Mouse (Mus musculus) MEL (cell line): Measurements from ENCODE around the gene Esr1. TPM values are rescaled to one million over a fixed set of nuclear protein-coding genes. Genes with fewer than 3 reads are reported as not detected.

Source experiments
- DNase-seq: peaks from one replicate; pipeline ENCODE4 v3.0.0; 2011; ENCODE audit warnings: low read depth, low spot score
- H3K27ac ChIP-seq: 2 replicates; pipeline ENCODE4 v1.5.1; 2012; ENCODE audit warnings: low read depth, mild to moderate bottlenecking, control low read depth, low read length, moderate library complexity; ENCODE audit not compliant: control insufficient read depth
- H3K27me3 ChIP-seq, 2 experiments: fragments of 150-350 bp in 1 of 2; sonication (generic) in 1 of 2; 2 replicates each; pipeline ENCODE4 v1.6.1; 2012; ENCODE audit warnings: low read length in 2 of 2, mild to moderate bottlenecking in 2 of 2, improper control_type of control experiment in 1 of 2, moderate library complexity in 1 of 2; ENCODE audit not compliant: insufficient read depth in 2 of 2, control insufficient read depth in 1 of 2
- H3K36me3 ChIP-seq, 2 experiments: 2 replicates each; pipeline ENCODE4 v1.6.1; 2012 to 2014; ENCODE audit warnings: low read length in 2 of 2, improper control_type of control experiment in 1 of 2, inconsistent platforms in 1 of 2, mild to moderate bottlenecking in 1 of 2; ENCODE audit not compliant: insufficient read depth in 2 of 2, control insufficient read depth in 1 of 2
- H3K4me1 ChIP-seq, 2 experiments: fragments of 150-350 bp in 1 of 2; sonication (generic) in 1 of 2; 2 replicates each; pipeline ENCODE4 v1.6.1; 2012; ENCODE audit warnings: low read length in 2 of 2, improper control_type of control experiment in 1 of 2, mild to moderate bottlenecking in 1 of 2; ENCODE audit not compliant: insufficient read depth in 2 of 2, control insufficient read depth in 1 of 2
- H3K4me3 ChIP-seq, 2 experiments: fragments of 150-350 bp in 1 of 2; sonication (generic) in 1 of 2; 2 replicates each; pipeline ENCODE4 v1.5.1; 2012; ENCODE audit warnings: low read depth in 2 of 2, low read length in 2 of 2, mild to moderate bottlenecking in 2 of 2, moderate library complexity in 2 of 2, control low read depth in 1 of 2, improper control_type of control experiment in 1 of 2; ENCODE audit not compliant: control insufficient read depth in 1 of 2, insufficient read depth in 1 of 2
- H3K79me2 ChIP-seq: 2 replicates; pipeline ENCODE4 v1.6.1; 2012; ENCODE audit warnings: mild to moderate bottlenecking, low read length, moderate library complexity; ENCODE audit not compliant: control insufficient read depth, poor library complexity, insufficient read depth
- H3K9ac ChIP-seq: 2 replicates; pipeline ENCODE4 v1.6.1; 2012; ENCODE audit warnings: low read depth, mild to moderate bottlenecking, control low read depth, low read length, moderate library complexity; ENCODE audit not compliant: control insufficient read depth, poor library complexity, severe bottlenecking
- H3K9me3 ChIP-seq: fragments of 150-350 bp; sonication (generic); replicated peaks from 2 replicates; pipeline ENCODE4 v1.6.1; 2012; ENCODE audit warnings: mild to moderate bottlenecking, low read length, improper control_type of control experiment, moderate library complexity; ENCODE audit not compliant: insufficient read depth
- BHLHE40 ChIP-seq: IDR thresholded peaks from 2 replicates; pipeline ENCODE4 v1.6.1; 2012; ENCODE audit warnings: low read depth, mild to moderate bottlenecking, inconsistent platforms, low read length, improper control_type of control experiment, borderline replicate concordance
- CTCF ChIP-seq, 3 experiments: IDR thresholded peaks in 2 of 3; conservative IDR thresholded peaks in 1 of 3; 2 replicates each; pipeline ENCODE4 v1.5.1; 2011 to 2012; ENCODE audit warnings: low read length in 3 of 3, low read depth in 2 of 3, mild to moderate bottlenecking in 2 of 3, improper control_type of control experiment in 1 of 3, inconsistent platforms in 1 of 3, mixed read lengths in 1 of 3, moderate library complexity in 1 of 3; ENCODE audit not compliant: control insufficient read depth in 1 of 3, insufficient read depth in 1 of 3, poor library complexity in 1 of 3, severe bottlenecking in 1 of 3
- E2F4 ChIP-seq: IDR thresholded peaks from 2 replicates; pipeline ENCODE4 v1.6.1; 2011; ENCODE audit warnings: low read depth, low read length, improper control_type of control experiment, borderline replicate concordance
- ELF1 ChIP-seq: IDR thresholded peaks from 2 replicates; pipeline ENCODE4 v1.6.1; 2014; ENCODE audit warnings: low read depth, mild to moderate bottlenecking, inconsistent platforms, low read length, improper control_type of control experiment, moderate library complexity
- EP300 ChIP-seq, 2 experiments: IDR thresholded peaks; 2 replicates each; pipeline ENCODE4 v1.6.1; 2011; ENCODE audit warnings: improper control_type of control experiment in 2 of 2, low read length in 2 of 2, low read depth in 1 of 2, mild to moderate bottlenecking in 1 of 2
- GABPA ChIP-seq: IDR thresholded peaks from 2 replicates; pipeline ENCODE4 v1.6.1; 2012; ENCODE audit warnings: low read depth, mild to moderate bottlenecking, inconsistent platforms, low read length, improper control_type of control experiment, moderate library complexity
- JUND ChIP-seq: IDR thresholded peaks from 2 replicates; pipeline ENCODE4 v1.6.1; 2011; ENCODE audit warnings: low read depth, mild to moderate bottlenecking, improper control_type of control experiment, low read length
- MAX ChIP-seq: IDR thresholded peaks from 2 replicates; pipeline ENCODE4 v1.6.1; 2011; ENCODE audit warnings: low read length, improper control_type of control experiment
- MAZ ChIP-seq: IDR thresholded peaks from 2 replicates; pipeline ENCODE4 v1.6.1; 2012; ENCODE audit warnings: low read depth, mild to moderate bottlenecking, inconsistent platforms, low read length, improper control_type of control experiment
- MXI1 ChIP-seq: IDR thresholded peaks from 2 replicates; pipeline ENCODE4 v1.6.1; 2011; ENCODE audit warnings: mild to moderate bottlenecking, low read depth, low read length, improper control_type of control experiment
- MYB ChIP-seq: IDR thresholded peaks from 2 replicates; pipeline ENCODE4 v1.6.1; 2011; ENCODE audit warnings: mild to moderate bottlenecking, low read depth, low read length, improper control_type of control experiment
- NELFE ChIP-seq: IDR thresholded peaks from 2 replicates; pipeline ENCODE4 v1.6.1; 2011; ENCODE audit warnings: low read depth, low read length, improper control_type of control experiment
- TAL1 ChIP-seq: IDR thresholded peaks from 2 replicates; pipeline ENCODE4 v1.6.1; 2012; ENCODE audit warnings: mild to moderate bottlenecking, inconsistent platforms, low read length, moderate library complexity, mixed read lengths
- TBP ChIP-seq: IDR thresholded peaks from 2 replicates; pipeline ENCODE4 v1.8.0; 2011; ENCODE audit warnings: low read depth, low read length, improper control_type of control experiment
- TCF12 ChIP-seq: IDR thresholded peaks from 2 replicates; pipeline ENCODE4 v1.6.1; 2014; ENCODE audit warnings: low read depth, mild to moderate bottlenecking, inconsistent platforms, low read length, improper control_type of control experiment, moderate library complexity
- UBTF ChIP-seq: IDR thresholded peaks from 2 replicates; pipeline ENCODE4 v1.6.1; 2012; ENCODE audit warnings: low read depth, mild to moderate bottlenecking, inconsistent platforms, low read length, improper control_type of control experiment, moderate library complexity, borderline replicate concordance; ENCODE audit not compliant: insufficient read depth
- ZMIZ1 ChIP-seq: IDR thresholded peaks from 2 replicates; pipeline ENCODE4 v1.6.1; 2012; ENCODE audit warnings: low read depth, mild to moderate bottlenecking, inconsistent platforms, low read length, improper control_type of control experiment, moderate library complexity
- polyA plus RNA-seq, 2 experiments: library from polyadenylated mRNA; stranded (reverse) in 1 of 2; unstranded in 1 of 2; fragments of >175 nt in 1 of 2; fragments of >200 nt in 1 of 2; gene quantifications; 2 replicates each; pipeline versions ENCODE4 v1.2.1 to v1.2.4; 2012; ENCODE audit warnings: low replicate concordance in 2 of 2, low read depth in 1 of 2; ENCODE audit not compliant: insufficient read length in 2 of 2, insufficient read depth in 1 of 2, missing spikeins in 1 of 2
- total RNA-seq: library from RNA; depleted of rRNA; stranded (reverse); fragments of 300-350 nt; gene quantifications from 2 replicates; pipeline ENCODE4 v1.2.3, GENCODE M21; 2012

The Esr1 gene
- total and polyA plus RNA-seq, 3 experiments = 0.65 to 0.69 TPM; not detected in 1

DNA sequence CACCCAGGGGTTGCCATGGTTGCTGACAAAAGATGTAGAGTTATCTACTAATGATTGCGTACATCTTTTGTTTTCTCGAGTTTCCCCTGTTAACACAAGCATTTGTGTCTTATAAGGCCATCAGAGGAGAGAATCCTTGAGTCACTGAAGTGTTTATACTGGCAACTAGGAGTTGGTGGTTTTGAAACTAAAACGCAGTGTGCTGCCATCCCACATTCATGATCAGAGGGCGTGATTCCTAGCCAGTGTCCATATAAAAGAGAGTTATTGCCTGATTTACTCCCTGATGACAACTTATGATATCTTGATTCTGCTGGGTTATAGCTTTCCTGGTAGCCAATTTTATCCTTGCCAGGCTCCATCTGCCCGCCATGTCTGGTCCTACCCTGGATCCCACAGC is 331.8 kb downstream of the Esr1 start:
- Histone ChIP-seq H3K9me3 (no peaks in the 10 kb centered on the region), H3K36me3 (no peaks in the 10 kb centered on the region), H3K4me3 (no peak overlapping the region), H3K9ac (no peak overlapping the region), H3K27me3 (no peaks in the 10 kb centered on the region), H3K79me2 (no peaks in the 10 kb centered on the region), H3K4me1 (no peaks in the 10 kb centered on the region), H3K27ac (no peak overlapping the region)
- DNase-seq = no peak
- TF ChIP-seq MAX (no peak), BHLHE40 (no peak), EP300 (IDR thresholded peaks at IDR 0.05; ENCODE audit: low read depth in 1 of 2, low read length in 2 of 2) (no peak), TAL1 (no peak), NELFE (no peak), GABPA (no peak), ZMIZ1 (no peak), MXI1 (no peak), MYB (no peak), JUND (no peak)

DNA sequence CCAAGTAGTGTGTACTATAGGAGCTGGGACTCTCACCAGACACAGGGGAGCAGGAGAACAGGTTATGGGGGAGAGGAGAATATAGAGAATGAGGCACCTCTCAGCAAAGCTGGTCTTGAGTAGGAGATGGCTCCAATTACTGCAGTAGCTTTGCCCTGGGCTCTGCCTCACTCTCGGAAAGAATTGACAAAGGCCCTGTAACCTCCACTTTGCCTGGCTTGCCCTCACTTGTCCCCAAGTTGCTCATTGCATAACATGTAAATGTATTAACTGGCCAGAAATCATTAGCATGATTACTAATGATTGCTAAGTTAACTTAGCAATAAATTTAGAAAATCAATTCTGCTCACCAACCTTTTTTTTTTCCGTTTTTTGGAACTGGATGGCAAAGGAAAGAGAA is 333.3 kb downstream of the Esr1 start:
- TF ChIP-seq ZMIZ1 (no peak), E2F4 (no peak), CTCF (IDR thresholded peaks at IDR 0.05 in 2 of 3, conservative IDR thresholded peaks at IDR 0.05 in 1 of 3; ENCODE audit: control insufficient read depth in 1 of 3, insufficient read depth in 1 of 3, low read depth in 2 of 3, low read length in 3 of 3, poor library complexity in 1 of 3, severe bottlenecking in 1 of 3) (no peak), TBP (no peak), UBTF (no peak), MXI1 (no peak), MAZ (no peak), TAL1 (no peak), TCF12 (no peak), EP300 (IDR thresholded peaks at IDR 0.05; ENCODE audit: low read depth in 1 of 2, low read length in 2 of 2) (no peak), ELF1 (no peak)
- Histone ChIP-seq H3K79me2 (no peaks in the 10 kb centered on the region), H3K9me3 (no peaks in the 10 kb centered on the region), H3K4me3 (no peak overlapping the region), H3K9ac (no peak overlapping the region), H3K27ac (no peak overlapping the region), H3K27me3 (no peaks in the 10 kb centered on the region), H3K36me3 (no peaks in the 10 kb centered on the region), H3K4me1 (no peaks in the 10 kb centered on the region)
- DNase-seq = no peak
